Mouse (Mus musculus): ENCODE measurements at regions not wholly inside any gene's neighbourhood (a gene's known extent, or its start where the extent isn't known, plus 50 kb on each side); places are given as distances from the start of the nearest gene placed in this dataset.

DNA sequence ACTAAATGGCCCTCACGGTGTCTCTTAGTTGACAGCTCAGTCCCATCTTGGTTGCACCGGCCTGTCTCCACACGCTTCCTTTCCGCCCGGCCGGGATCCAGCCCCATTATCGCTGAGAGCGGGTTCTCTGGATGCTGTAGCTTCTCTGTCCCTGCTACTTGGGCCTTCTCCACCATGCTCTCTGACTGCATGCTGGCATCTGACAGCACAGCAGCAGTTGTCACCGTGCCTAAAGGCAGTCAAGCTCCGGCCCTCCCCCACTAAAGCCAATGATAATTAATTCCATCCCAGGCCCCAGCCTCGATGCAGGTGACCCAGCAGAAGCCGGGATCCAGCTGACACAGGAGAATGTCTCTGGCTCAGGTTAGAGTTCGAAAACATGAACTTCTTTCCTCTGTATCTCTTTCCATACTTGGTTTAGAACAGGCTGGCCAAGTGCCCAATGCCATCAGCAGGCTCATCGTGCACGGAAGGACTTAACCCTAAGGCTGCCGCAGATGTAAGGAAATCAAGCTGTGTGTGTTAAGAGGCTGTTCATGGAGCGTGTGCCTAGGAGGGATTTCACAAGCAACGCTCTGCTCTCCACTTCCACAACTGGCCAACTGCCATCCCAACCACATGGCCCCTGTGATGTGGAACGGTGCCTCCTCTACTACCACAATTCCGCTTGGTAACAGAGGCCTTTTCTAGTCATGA lies 76.5 kb upstream of the Gpc1 start:
- no peaks in the 10 kb centered on the region for H3K4me1 ChIP-seq (ENCODE audit: control insufficient read depth, insufficient read depth, low read length)
- TF ChIP-seq CTCF (IDR thresholded peaks at IDR 0.05; ENCODE audit: extremely low read depth, insufficient read depth, low read length) (no peak), POLR2A (IDR thresholded peaks at IDR 0.05; ENCODE audit: extremely low read depth, insufficient read depth, low read length) (no peak)
- H3K4me3 ChIP-seq (ENCODE audit: insufficient read depth, low read length) = no peak overlapping the region
- no peak overlapping the region for H3K27ac ChIP-seq (ENCODE audit: insufficient read depth, low read length)

DNA sequence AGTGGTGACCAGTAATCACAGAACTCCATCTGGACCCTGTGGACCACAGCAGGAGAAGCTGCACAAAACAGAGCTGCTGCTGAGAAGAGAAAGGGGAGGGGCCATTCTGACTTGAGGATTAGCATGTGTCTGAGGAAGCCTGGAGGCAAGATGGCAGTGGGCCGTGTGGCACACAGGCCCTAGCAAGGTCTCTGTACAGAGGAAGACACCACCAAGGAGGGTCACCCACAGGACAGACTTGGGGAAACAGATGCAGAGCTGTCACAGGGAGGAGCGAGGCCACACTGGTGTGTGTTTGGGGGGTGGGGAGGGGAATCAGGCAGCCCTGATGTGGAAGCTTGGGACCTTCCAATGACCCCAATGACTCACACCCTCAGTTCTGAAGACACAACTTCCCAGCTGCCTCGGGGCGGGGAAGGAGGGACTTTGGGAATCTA lies 79.7 kb upstream of the Gpc1 start:
- Histone ChIP-seq H3K4me3 (ENCODE audit: insufficient read depth, low read length) (no peak overlapping the region), H3K27ac (ENCODE audit: insufficient read depth, low read length) (no peak overlapping the region), H3K4me1 (ENCODE audit: control insufficient read depth, insufficient read depth, low read length) (no peaks in the 10 kb centered on the region)
- TF ChIP-seq POLR2A (IDR thresholded peaks at IDR 0.05; ENCODE audit: extremely low read depth, insufficient read depth, low read length) (no peak), CTCF (IDR thresholded peaks at IDR 0.05; ENCODE audit: extremely low read depth, insufficient read depth, low read length) (no peak)

DNA sequence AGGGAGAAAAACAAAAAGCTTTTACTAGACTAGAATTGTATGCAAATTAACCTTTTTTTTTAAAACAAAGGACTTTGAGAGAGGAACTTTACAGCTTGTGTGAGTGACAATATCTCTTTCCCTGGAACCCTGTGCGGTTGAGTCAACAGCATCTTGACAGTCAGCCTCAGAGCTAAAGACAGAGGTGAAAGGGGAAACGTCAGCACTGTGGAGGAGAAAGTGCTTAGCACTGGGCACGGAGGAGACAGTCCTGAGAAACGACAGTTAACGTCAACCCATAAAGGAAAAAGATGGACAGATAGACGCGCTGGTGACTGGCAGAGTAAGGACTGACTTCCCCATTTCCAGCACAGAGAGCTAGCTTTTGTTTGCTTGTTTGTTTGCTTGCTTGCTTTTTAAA lies 82.0 kb upstream of the Gpc1 start:
- no peaks in the 10 kb centered on the region for H3K4me1 ChIP-seq (ENCODE audit: control insufficient read depth, insufficient read depth, low read length)
- H3K4me3 ChIP-seq (ENCODE audit: insufficient read depth, low read length) = no peak overlapping the region
- no peak overlapping the region for H3K27ac ChIP-seq (ENCODE audit: insufficient read depth, low read length)
- TF ChIP-seq POLR2A (IDR thresholded peaks at IDR 0.05; ENCODE audit: extremely low read depth, insufficient read depth, low read length) = no peak
- TF ChIP-seq CTCF (IDR thresholded peaks at IDR 0.05; ENCODE audit: extremely low read depth, insufficient read depth, low read length) = no peak

DNA sequence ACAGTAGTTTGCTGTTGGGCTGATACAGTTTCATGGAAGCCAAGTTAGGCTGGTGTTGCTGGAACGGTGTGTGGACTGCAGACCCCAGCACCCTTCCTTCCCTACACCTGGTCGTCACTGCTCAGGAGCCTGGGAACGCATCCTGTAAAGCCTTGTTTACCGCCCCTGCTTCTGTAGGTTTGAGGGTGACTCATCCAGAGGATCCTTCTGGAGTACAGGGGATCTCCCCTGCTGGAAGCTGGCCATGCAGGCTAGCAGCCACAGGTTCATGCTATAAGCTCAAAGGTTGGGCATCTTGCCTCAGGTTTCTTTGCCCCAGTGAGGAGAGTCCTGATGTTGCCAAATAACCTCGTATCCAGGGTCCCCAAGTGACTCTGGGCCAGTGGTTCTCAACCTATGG lies 86.2 kb upstream of the Gpc1 start:
- Histone ChIP-seq H3K4me3 (ENCODE audit: insufficient read depth, low read length) (no peak overlapping the region), H3K4me1 (ENCODE audit: control insufficient read depth, insufficient read depth, low read length) (no peaks in the 10 kb centered on the region), H3K27ac (ENCODE audit: insufficient read depth, low read length) (no peak overlapping the region)
- TF ChIP-seq POLR2A (IDR thresholded peaks at IDR 0.05; ENCODE audit: extremely low read depth, insufficient read depth, low read length) (no peak), CTCF (IDR thresholded peaks at IDR 0.05; ENCODE audit: extremely low read depth, insufficient read depth, low read length) (no peak)

DNA sequence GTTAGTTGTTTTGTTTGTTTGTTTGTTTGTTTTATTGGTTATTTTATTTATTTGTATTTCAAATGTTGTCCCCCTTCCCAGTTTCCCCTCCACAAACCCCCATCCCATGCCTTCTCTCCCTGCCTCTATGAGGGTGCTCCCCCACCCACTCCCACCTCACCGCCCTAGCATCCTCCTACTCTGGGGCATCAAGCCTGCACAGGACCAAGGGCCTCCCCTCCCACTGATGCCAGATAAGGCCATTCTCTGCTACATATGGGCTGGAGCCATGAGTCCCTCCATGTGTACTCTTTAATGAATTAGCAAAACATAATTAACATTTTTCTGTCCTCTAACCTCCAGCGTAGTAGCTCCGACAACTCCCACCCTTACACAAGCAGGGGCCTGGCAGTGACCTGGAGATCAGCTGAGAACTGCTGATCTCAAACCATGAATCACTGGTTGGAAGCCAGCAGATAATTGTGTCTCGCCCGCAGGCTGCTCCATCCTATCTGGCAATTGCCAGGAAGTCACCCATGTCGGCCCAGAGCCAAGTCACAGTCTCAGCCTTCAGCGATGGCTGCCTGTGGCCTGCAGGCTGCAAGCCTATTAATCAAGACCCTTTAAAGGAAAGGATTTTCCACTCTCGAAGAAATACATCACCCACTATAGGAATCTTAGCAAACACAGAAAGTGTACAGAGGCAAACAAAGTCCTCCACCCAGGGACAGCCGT lies 86.8 kb upstream of the Gpc1 start:
- Histone ChIP-seq H3K4me3 (ENCODE audit: insufficient read depth, low read length) (no peak overlapping the region), H3K27ac (ENCODE audit: insufficient read depth, low read length) (no peak overlapping the region)

DNA sequence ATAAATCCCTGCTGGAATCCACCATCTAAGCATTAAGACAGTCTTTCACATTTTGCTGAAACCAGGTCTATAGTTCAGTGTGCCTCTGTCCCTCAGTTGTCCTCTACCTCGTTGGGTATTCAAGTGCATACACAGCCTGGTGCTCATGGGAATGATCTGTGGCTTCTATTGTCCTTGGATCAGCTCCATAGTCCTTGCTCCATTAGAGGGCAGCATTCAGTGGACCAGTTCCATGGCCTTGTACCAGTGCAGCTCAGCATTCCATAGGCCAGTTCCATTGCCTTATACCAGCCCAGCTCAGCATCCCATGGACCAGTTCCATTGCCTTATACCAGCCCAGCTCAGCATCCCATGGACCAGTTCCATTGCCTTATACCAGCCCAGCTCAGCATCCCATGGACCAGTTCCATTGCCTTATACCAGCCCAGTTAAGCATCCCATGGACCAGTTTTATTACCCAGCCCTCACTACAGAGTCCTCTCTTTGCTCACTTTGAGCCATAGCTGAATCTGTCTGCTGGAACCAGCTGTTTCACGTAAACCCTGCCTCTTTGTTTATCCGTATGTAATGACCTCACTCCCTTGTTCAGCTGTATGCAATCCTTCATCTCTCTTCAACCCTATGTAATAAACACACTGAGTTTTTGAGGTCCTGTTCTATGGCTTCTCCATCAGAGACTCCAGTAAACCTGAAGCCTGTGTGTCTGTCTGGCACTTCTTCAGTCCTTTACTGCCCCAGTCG lies 88.4 kb upstream of the Gpc1 start:
- no peak overlapping the region for H3K4me3 ChIP-seq (ENCODE audit: insufficient read depth, low read length)
- TF ChIP-seq CTCF (IDR thresholded peaks at IDR 0.05; ENCODE audit: extremely low read depth, insufficient read depth, low read length) (no peak), POLR2A (IDR thresholded peaks at IDR 0.05; ENCODE audit: extremely low read depth, insufficient read depth, low read length) (no peak)
- H3K27ac ChIP-seq (ENCODE audit: insufficient read depth, low read length) = no peak overlapping the region
- no peaks in the 10 kb centered on the region for H3K4me1 ChIP-seq (ENCODE audit: control insufficient read depth, insufficient read depth, low read length)

More for the DNA sequence above, 86.8 kb upstream of the Gpc1 start:
- TF ChIP-seq CTCF (IDR thresholded peaks at IDR 0.05; ENCODE audit: extremely low read depth, insufficient read depth, low read length) (no peak), POLR2A (IDR thresholded peaks at IDR 0.05; ENCODE audit: extremely low read depth, insufficient read depth, low read length) (no peak)
- H3K4me1 ChIP-seq (ENCODE audit: control insufficient read depth, insufficient read depth, low read length) = no peaks in the 10 kb centered on the region

DNA sequence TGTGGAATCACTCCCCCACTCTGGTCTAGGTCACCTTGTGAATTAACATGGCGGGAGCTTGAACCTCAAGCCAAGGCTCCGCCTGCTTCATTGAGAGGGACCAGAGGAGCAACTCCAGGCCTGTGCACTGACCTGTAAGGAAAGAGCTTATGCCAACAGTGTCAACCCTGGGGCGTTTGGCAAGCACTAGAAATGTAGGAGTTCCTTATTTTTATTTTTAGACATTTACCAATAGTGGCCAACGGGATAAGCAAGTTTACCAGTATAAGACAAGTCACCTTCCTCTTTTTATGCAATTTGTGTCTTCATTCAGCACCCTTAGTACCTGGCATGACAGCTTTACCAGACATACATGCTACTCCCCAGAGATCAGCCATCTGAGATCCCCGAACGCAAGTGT lies 89.1 kb upstream of the Gpc1 start:
- H3K4me1 ChIP-seq (ENCODE audit: control insufficient read depth, insufficient read depth, low read length) = no peaks in the 10 kb centered on the region
- TF ChIP-seq CTCF (IDR thresholded peaks at IDR 0.05; ENCODE audit: extremely low read depth, insufficient read depth, low read length) (no peak), POLR2A (IDR thresholded peaks at IDR 0.05; ENCODE audit: extremely low read depth, insufficient read depth, low read length) (no peak)
- H3K4me3 ChIP-seq (ENCODE audit: insufficient read depth, low read length) = no peak overlapping the region
- no peak overlapping the region for H3K27ac ChIP-seq (ENCODE audit: insufficient read depth, low read length)

DNA sequence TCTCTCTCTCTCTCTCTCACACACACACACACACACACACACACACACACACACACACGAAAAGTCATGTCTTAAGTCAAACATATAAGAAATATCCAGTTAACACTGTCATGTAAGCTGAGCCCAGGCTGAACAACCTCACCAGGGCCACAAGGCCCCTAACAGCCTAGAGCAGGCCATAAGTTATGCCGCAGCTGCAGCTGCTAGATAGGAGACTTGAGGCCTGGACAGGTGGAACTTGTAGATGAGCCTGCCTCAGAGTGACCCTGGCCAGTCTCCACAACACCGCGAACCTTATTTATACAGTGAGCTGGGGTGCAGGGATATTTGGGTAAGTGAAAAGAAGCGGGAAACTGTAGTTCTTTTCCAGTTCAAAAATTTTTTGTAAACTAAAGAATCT lies 90.4 kb upstream of the Gpc1 start:
- no peak for TF ChIP-seq CTCF (IDR thresholded peaks at IDR 0.05; ENCODE audit: extremely low read depth, insufficient read depth, low read length)

DNA sequence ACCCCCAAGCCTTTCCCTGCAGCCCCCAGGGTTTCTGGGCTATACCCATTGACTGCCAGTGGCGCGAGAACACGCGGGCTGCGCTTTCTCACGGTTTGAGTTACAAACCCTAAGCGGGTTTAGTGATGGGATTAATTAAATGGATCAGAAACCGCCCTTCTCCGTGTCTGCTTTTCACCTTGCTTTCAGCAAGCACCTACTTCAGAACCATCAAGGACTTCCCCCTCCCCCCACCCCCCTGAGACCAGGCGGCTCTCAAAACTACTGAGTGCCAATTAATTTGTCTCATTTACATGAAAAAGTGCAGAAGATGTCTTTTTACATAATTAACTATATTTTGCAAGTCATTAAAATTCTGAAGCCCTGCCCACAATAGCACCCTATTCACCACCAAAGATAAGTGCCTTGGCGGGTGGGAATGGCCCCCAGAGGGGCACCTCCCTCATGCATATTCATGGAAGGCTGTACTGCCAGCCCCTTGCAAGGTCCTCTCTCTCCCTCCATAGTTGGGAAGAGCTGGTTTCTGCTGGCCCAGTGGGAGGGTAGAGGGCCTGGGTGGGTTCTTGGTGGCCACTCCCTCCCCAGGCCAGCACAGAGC lies 89.1 kb upstream of the Otos start:
- no peak overlapping the region for H3K27ac ChIP-seq (ENCODE audit: insufficient read depth, low read length)
- no peak overlapping the region for H3K4me3 ChIP-seq (ENCODE audit: insufficient read depth, low read length)
- no peaks in the 10 kb centered on the region for H3K4me1 ChIP-seq (ENCODE audit: control insufficient read depth, insufficient read depth, low read length)
- no peak for TF ChIP-seq CTCF (IDR thresholded peaks at IDR 0.05; ENCODE audit: extremely low read depth, insufficient read depth, low read length)
- no peak for TF ChIP-seq POLR2A (IDR thresholded peaks at IDR 0.05; ENCODE audit: extremely low read depth, insufficient read depth, low read length)

More for the DNA sequence above, 90.4 kb upstream of the Gpc1 start:
- H3K4me3 ChIP-seq (ENCODE audit: insufficient read depth, low read length) = no peak overlapping the region
- H3K4me1 ChIP-seq (ENCODE audit: control insufficient read depth, insufficient read depth, low read length) = no peaks in the 10 kb centered on the region
- no peak overlapping the region for H3K27ac ChIP-seq (ENCODE audit: insufficient read depth, low read length)
